Mouse (Mus musculus) C2C12 (cell line): Measurements from ENCODE around the gene Slc22a22. TPM values are rescaled to one million over a fixed set of nuclear protein-coding genes. Genes with fewer than 3 reads are reported as not detected.
A peak's percentile ranks its signal among the peaks of the same experiment; 100 is the strongest.

ENCODE experiments used
- H3K27me3 ChIP-seq: one replicate; pipeline ENCODE4 v1.6.1; 2011; ENCODE audit not compliant: control insufficient read depth, insufficient read depth, insufficient read length
- H3K36me3 ChIP-seq: one replicate; pipeline ENCODE4 v1.6.1; 2011; ENCODE audit not compliant: control insufficient read depth, insufficient read depth
- H3K4me3 ChIP-seq: one replicate; pipeline ENCODE4 v1.5.1; 2011; ENCODE audit warnings: mild to moderate bottlenecking, control low read depth; ENCODE audit not compliant: poor library complexity, insufficient read depth, severe bottlenecking
- H3K79me2 ChIP-seq: one replicate; pipeline ENCODE4 v1.6.1; 2011; ENCODE audit not compliant: control insufficient read depth, insufficient read depth
- H3K79me3 ChIP-seq: one replicate; pipeline ENCODE4 v1.6.1; 2011; ENCODE audit warnings: low read depth, control low read depth
- H3ac ChIP-seq: one replicate; pipeline ENCODE3; 2011; ENCODE audit warnings: low read depth; ENCODE audit not compliant: control insufficient read depth, insufficient read length
- CEBPB ChIP-seq: IDR thresholded peaks from one replicate; pipeline ENCODE4 v1.6.1; 2011; ENCODE audit warnings: low read depth, mild to moderate bottlenecking, control low read depth, moderate library complexity
- CTCF ChIP-seq: IDR thresholded peaks from one replicate; pipeline ENCODE4 v1.5.1; 2011; ENCODE audit not compliant: control insufficient read depth, insufficient read depth, insufficient read length
- FOSL1 ChIP-seq: IDR thresholded peaks from one replicate; pipeline ENCODE4 v1.8.0; 2011; ENCODE audit warnings: mild to moderate bottlenecking, low read length; ENCODE audit not compliant: poor library complexity, insufficient read depth, severe bottlenecking
- MAX ChIP-seq: IDR thresholded peaks from one replicate; pipeline ENCODE4 v1.6.1; 2011; ENCODE audit warnings: mild to moderate bottlenecking, control low read depth
- MYOD1 ChIP-seq: IDR thresholded peaks from one replicate; pipeline ENCODE4 v1.6.1; 2011; ENCODE audit warnings: low read depth; ENCODE audit not compliant: control insufficient read depth, insufficient read length
- MYOG ChIP-seq: IDR thresholded peaks from one replicate; pipeline ENCODE4 v1.6.1; 2011; ENCODE audit not compliant: control insufficient read depth, insufficient read length; ENCODE audit errors: extremely low read depth
- USF1 ChIP-seq: IDR thresholded peaks from one replicate; pipeline ENCODE4 v1.6.1; 2011; ENCODE audit warnings: low read depth, mild to moderate bottlenecking, control low read depth, moderate library complexity
- polyA plus RNA-seq: library from polyadenylated mRNA; unstranded; fragments of >200 nt; fragmentation: generic; extraction: Trizol; gene quantifications from one replicate; pipeline ENCODE4 v1.2.1, GENCODE M21; 2012; ENCODE audit warnings: missing spikeins

The Slc22a22 gene
- polyA plus RNA-seq, 1 experiment = not detected

DNA sequence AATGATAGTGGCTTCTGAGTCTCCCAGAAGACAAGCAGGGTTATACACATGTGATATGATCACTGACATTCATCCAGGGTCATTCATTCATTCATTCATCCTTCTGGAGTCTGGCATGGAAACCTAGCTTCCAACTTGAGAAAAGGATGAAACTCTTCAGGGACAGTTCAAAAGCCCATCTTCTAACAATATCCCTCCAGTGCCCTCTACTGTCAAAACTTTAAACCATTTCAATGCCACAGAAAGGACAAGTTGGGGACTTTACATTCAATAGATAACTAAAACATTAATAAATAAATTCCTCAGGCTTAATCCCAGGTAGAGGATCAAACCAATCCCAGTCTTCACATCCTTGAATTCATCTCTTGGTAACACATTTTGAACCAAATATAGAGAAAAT, 247.0 kb downstream of the Slc22a22 start:
- Histone ChIP-seq H3K4me3 (no peak overlapping the region), H3K36me3 (no peaks in the 10 kb centered on the region), H3K79me2 (no peaks in the 10 kb centered on the region), H3K27me3 (no peaks in the 10 kb centered on the region), H3ac (no peak overlapping the region), H3K79me3 (no peaks in the 10 kb centered on the region)
- TF ChIP-seq MYOD1 (no peak), MYOG (no peak), CTCF (no peak), FOSL1 (no peak), USF1 (no peak), CEBPB (no peak), MAX (no peak)

- TF ChIP-seq MYOG = no peak
- peak; percentile 92 for TF ChIP-seq MYOD1
Measured at GRCm38 (mm10) chr15:57205315-57205714, 272.1 kb downstream of the Slc22a22 start.

GRCm38 (mm10) chr15:57204444-57204930, 272.9 kb downstream of the Slc22a22 start:
- H3K79me3 ChIP-seq = no peaks in the 10 kb centered on the region
- no peaks in the 10 kb centered on the region for H3K27me3 ChIP-seq
- no peak for TF ChIP-seq USF1
- TF ChIP-seq MAX = no peak
- peak; percentile 59 for TF ChIP-seq CEBPB
- no peak for TF ChIP-seq FOSL1
- TF ChIP-seq MYOD1 = peak; percentile 79
- TF ChIP-seq CTCF = no peak
- H3K36me3 ChIP-seq = no peaks in the 10 kb centered on the region
- H3ac ChIP-seq = no peak overlapping the region
- no peak overlapping the region for H3K4me3 ChIP-seq
- no peaks in the 10 kb centered on the region for H3K79me2 ChIP-seq

More at GRCm38 (mm10) chr15:57205315-57205714, 272.1 kb downstream of the Slc22a22 start:
- Histone ChIP-seq H3K4me3 (no peak overlapping the region), H3ac (no peak overlapping the region), H3K79me3 (no peaks in the 10 kb centered on the region), H3K27me3 (no peaks in the 10 kb centered on the region), H3K79me2 (no peaks in the 10 kb centered on the region), H3K36me3 (no peaks in the 10 kb centered on the region)
